Mouse (Mus musculus): ENCODE results near the gene Gsg1l.

DNA sequence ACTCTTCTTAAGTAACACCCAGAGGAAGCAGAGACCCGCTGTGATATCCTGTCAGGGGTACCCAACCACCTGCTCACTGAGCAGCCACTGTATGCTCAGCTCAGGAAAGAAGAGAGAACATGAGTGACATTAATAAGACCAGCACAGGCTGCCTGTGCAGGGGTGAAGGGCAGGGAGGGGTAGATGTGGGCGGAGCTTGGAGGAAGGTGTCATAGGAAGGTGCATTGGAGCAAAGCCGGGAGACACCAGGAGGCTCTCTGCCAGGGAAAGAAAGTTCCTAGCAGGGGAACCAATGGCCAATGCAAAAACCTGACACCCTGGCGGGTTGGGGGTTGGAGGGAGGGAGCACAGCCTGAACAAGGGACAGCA lies 1.8 kb upstream of the Gsg1l start:
- no peak for TF ChIP-seq POLR2A (IDR thresholded peaks at IDR 0.05; ENCODE audit: borderline replicate concordance, extremely low read depth, low read depth, low read length)
- no peak for TF ChIP-seq CTCF (IDR thresholded peaks at IDR 0.05; ENCODE audit: insufficient read depth, low read length)
